Mouse (Mus musculus) embryonic facial prominence, embryonic 11.5 days (tissue): ENCODE measurements around the gene Adora1. TPM values are rescaled to one million over a fixed set of nuclear protein-coding genes. Genes with fewer than 3 reads are reported as not detected.
A peak's percentile ranks its signal among the peaks of the same experiment; 100 is the strongest.

Experiments used
- ATAC-seq: fragments of 200-750 bp; cut with Nextera tagmentation; replicated peaks from 2 replicates; pipeline ENCODE4 v1.8.0; 2017; ENCODE audit warnings: low read depth; ENCODE audit not compliant: insufficient number of reproducible peaks, low FRiP score, low TSS enrichment
- DNase-seq: peaks from one replicate; pipeline ENCODE4 v3.0.0-alpha.2; 2015; ENCODE audit warnings: low spot score
- H3K27ac ChIP-seq: fragments of 300-500 bp; sonication (generic); replicated peaks from 2 replicates; pipeline ENCODE4 v1.5.1; 2014; ENCODE audit warnings: mild to moderate bottlenecking, low read depth, low read length, control low read depth
- H3K27me3 ChIP-seq: fragments of 300-500 bp; sonication (generic); 2 replicates; pipeline ENCODE4 v1.6.1; 2014; ENCODE audit warnings: mild to moderate bottlenecking, low read length, moderate library complexity, mixed read lengths; ENCODE audit not compliant: control insufficient read depth, insufficient read depth
- H3K36me3 ChIP-seq: fragments of 300-500 bp; sonication (generic); replicated peaks from 2 replicates; pipeline ENCODE4 v1.6.1; 2014; ENCODE audit warnings: low read depth, mild to moderate bottlenecking, low read length, moderate library complexity, mixed read lengths; ENCODE audit not compliant: control insufficient read depth, insufficient read depth
- H3K4me1 ChIP-seq: fragments of 300-500 bp; sonication (generic); 2 replicates; pipeline ENCODE4 v1.6.1; 2014; ENCODE audit warnings: low read length, mixed read lengths; ENCODE audit not compliant: control insufficient read depth, insufficient read depth
- H3K4me2 ChIP-seq: fragments of 300-500 bp; sonication (generic); 2 replicates; pipeline ENCODE4 v1.6.1; 2014; ENCODE audit warnings: low read depth, mild to moderate bottlenecking, control low read depth, low read length, moderate library complexity
- H3K4me3 ChIP-seq: fragments of 300-500 bp; sonication (generic); 2 replicates; pipeline ENCODE4 v1.5.1; 2014; ENCODE audit warnings: low read depth, low read length, control low read depth
- H3K9ac ChIP-seq: fragments of 300-500 bp; sonication (generic); replicated peaks from 2 replicates; pipeline ENCODE4 v1.6.1; 2014; ENCODE audit warnings: mild to moderate bottlenecking, control low read depth, low read length
- H3K9me3 ChIP-seq: fragments of 300-500 bp; sonication (generic); replicated peaks from 2 replicates; pipeline ENCODE4 v1.6.1; 2016; ENCODE audit warnings: mild to moderate bottlenecking, low read length, inconsistent platforms, mixed read lengths; ENCODE audit not compliant: control insufficient read depth
- WGBS: fragments of 180-500 bp; shearing (Covaris S2); extraction: QIAGEN DNeasy Blood & Tissue Kit; methylation state at CpG from one replicate; pipeline ENCODE4 v1.1.7; 2014; 5-methylcytosine and 5-hydroxymethylcytosine counted together
- polyA plus RNA-seq: library from polyadenylated mRNA; unstranded; fragments of >200 nt; fragmentation: Nextera tagmentation; extraction: Ambion mirVana; gene quantifications from 2 replicates; pipeline ENCODE4 v1.2.1, GENCODE M21; 2014

The Adora1 gene
- polyA plus RNA-seq, result 0.47 and 0.60 TPM in 2 replicates

DNA sequence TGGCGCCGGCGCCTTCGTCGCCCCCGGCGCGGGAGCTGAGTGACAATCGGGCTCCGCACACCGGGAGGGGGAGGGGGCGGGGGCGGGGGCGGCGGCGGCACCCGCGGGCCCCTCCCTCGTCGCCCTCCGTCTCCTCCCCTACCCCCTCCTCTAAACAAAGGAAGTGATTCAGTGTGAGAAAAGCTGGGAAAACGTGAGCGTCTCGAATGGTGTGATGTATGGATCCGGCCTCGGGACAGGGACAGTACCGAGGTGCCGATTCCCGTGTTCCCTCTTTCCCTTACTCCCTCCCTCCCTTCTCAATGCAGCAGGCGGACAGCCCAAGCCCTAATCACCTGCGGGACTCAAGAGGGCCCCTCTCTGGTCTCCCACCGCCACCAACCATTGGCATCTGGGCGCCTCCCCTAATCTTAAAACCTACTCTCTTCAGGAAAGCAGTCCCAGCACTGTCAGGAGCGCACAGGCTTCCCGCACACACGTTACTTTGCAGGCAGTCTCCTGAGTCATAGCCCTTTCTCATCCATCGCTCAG lies at the start of gene Adora1:
TSS of gene Adora1 (minus strand) at position 41 of the 531 bp plus-strand sequence.
- DNase-seq (peak; percentile 21), ATAC-seq (no peak)
- H3K9me3 ChIP-seq, result no peaks in the 10 kb centered on the region
- WGBS, result 2% methylated on average over 32 of the region's 37 CpGs
- H3K4me2 ChIP-seq, result peak within 1 kb of the TSS; percentile 93
- H3K27me3 ChIP-seq, result peaks cover 37% of the 10 kb centered on the region
- H3K4me1 ChIP-seq, result no peaks in the 10 kb centered on the region
- no peak within 1 kb of the TSS for H3K27ac ChIP-seq
- H3K36me3 ChIP-seq, result no peaks in the 10 kb centered on the region
- peak within 1 kb of the TSS; percentile 40 for H3K4me3 ChIP-seq
- H3K9ac ChIP-seq, result peak within 1 kb of the TSS; percentile 43

DNA sequence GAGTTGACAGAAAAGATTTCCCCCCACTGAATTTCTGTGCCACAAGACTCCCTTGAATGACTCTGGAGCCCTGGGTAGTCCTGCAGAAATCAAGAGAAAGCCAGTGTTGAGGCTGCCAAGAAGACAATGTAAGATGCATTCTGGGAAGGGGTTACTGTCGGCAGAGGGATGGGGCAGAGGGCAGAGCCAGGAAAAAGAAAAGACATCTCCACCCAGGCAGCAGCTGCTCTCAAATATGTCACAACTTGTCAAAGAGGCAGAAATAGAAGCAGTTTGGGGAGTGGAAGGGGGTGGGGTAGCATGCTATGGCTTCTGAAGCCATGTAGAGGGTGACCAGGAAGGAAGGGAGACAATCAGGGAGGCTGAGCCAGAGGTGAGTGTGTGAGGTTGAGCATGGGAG lies 47.9 kb upstream of the Adora1 start:
- Histone ChIP-seq H3K36me3 (no peaks in the 10 kb centered on the region), H3K27me3 (no peaks in the 10 kb centered on the region), H3K27ac (no peak overlapping the region), H3K9me3 (no peaks in the 10 kb centered on the region), H3K4me3 (no peak overlapping the region), H3K4me1 (no peaks in the 10 kb centered on the region), H3K4me2 (no peak overlapping the region), H3K9ac (no peak overlapping the region)
- DNase-seq (no peak), ATAC-seq (no peak)
- 58% methylated on average over 1 of the region's 1 CpGs for WGBS

DNA sequence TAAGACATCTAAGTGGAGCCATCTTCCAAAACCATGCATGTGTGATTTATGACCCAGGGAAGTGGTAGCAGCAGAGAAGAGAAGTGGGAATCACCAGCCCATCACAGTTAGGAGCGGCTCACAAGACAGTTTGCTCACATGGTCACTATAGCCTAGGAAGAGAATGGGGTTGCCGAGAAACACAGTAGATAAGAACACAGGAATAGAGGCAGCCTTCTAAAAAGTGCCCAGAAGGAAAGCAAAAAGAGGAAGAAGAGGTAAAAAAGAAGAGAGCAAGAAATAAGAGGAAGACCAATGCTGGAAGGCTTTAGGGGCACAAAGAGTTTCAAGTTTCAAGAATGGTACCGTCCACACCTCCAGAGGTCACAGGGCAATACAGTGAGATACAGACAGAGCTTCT lies 47.1 kb upstream of the Adora1 start:
- Histone ChIP-seq H3K36me3 (no peaks in the 10 kb centered on the region), H3K27me3 (no peaks in the 10 kb centered on the region), H3K4me1 (no peaks in the 10 kb centered on the region), H3K4me3 (no peak overlapping the region), H3K27ac (no peak overlapping the region), H3K4me2 (no peak overlapping the region), H3K9ac (no peak overlapping the region), H3K9me3 (no peaks in the 10 kb centered on the region)
- no peak for ATAC-seq
- 74% methylated on average over 3 of the region's 3 CpGs for whole genome bisulfite sequencing
- no peak for DNase-seq

DNA sequence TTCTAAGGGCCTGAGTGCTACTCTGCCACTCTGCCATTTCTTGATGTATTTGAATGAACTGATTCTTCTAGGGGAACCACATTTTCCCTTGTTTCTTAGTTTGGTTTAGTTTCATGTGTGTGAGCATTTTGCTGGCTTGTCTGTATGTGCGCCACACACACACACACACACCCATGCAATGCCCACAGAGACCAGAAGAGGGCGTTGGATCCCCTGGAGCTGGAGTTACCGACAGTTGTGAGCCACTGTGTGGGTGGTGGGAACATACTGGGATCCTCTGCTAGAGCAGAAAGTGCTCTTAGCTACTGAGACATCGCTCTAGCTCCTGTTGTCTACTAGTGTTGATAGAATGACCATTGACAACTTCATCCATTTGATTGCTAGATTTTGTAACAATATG lies 46.3 kb upstream of the Adora1 start:
- Histone ChIP-seq H3K27me3 (no peaks in the 10 kb centered on the region), H3K4me3 (no peak overlapping the region), H3K27ac (no peak overlapping the region), H3K4me1 (no peaks in the 10 kb centered on the region), H3K9ac (no peak overlapping the region), H3K4me2 (no peak overlapping the region), H3K9me3 (no peaks in the 10 kb centered on the region), H3K36me3 (no peaks in the 10 kb centered on the region)
- WGBS, result 74% methylated on average over 4 of the region's 4 CpGs
- ATAC-seq (no peak), DNase-seq (no peak)

DNA sequence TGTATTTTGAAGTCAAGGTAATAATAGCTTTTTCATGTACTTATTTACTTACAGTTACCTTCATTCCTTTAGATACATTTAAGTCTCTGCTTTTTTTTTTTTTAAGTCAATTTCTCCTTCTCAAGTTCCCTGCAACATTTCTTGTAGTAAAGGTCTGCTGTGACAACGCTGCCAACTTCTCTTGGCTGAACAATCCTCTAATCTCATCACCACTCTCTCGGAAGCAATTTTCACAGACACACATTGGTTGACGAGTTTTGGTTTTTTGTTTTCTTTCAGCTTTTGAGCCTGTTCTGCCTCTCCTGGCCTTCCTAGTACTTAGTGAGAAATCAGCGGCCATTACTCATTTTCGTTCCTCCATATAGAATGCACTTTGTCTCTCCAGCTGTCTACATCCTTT lies 44.9 kb upstream of the Adora1 start:
- H3K27me3 ChIP-seq, result no peaks in the 10 kb centered on the region
- H3K36me3 ChIP-seq, result no peaks in the 10 kb centered on the region
- H3K27ac ChIP-seq, result no peak overlapping the region
- ATAC-seq (no peak), DNase-seq (no peak)
- H3K9ac ChIP-seq, result no peak overlapping the region
- WGBS, result 81% methylated on average over 5 of the region's 5 CpGs
- H3K4me2 ChIP-seq, result no peak overlapping the region
- no peaks in the 10 kb centered on the region for H3K4me1 ChIP-seq
- H3K9me3 ChIP-seq, result no peaks in the 10 kb centered on the region
- H3K4me3 ChIP-seq, result no peak overlapping the region

DNA sequence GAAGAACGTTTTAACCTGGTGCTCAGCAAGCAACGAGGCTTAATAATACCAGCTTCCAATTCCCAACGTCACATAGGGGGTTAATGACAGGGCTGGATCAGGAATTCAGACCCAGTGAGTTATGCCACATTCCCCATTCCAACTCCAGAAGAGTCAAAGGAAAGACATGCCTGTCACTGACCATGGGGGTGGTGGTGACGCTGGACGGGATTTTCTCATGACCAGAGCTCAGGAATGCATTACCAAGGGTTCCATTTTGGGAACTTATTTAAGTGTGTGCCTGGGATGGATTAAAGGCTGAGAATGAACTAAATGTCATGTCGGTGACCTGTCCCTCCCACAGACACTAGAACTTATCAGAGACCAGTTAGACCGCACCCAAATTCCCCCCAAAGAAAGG lies 41.6 kb upstream of the Adora1 start:
- Histone ChIP-seq H3K4me1 (no peaks in the 10 kb centered on the region), H3K27me3 (no peaks in the 10 kb centered on the region), H3K4me3 (no peak overlapping the region), H3K4me2 (no peak overlapping the region), H3K9ac (no peak overlapping the region), H3K9me3 (no peaks in the 10 kb centered on the region), H3K36me3 (no peaks in the 10 kb centered on the region), H3K27ac (no peak overlapping the region)
- 79% methylated on average over 7 of the region's 7 CpGs for WGBS
- DNase-seq (no peak), ATAC-seq (no peak)

DNA sequence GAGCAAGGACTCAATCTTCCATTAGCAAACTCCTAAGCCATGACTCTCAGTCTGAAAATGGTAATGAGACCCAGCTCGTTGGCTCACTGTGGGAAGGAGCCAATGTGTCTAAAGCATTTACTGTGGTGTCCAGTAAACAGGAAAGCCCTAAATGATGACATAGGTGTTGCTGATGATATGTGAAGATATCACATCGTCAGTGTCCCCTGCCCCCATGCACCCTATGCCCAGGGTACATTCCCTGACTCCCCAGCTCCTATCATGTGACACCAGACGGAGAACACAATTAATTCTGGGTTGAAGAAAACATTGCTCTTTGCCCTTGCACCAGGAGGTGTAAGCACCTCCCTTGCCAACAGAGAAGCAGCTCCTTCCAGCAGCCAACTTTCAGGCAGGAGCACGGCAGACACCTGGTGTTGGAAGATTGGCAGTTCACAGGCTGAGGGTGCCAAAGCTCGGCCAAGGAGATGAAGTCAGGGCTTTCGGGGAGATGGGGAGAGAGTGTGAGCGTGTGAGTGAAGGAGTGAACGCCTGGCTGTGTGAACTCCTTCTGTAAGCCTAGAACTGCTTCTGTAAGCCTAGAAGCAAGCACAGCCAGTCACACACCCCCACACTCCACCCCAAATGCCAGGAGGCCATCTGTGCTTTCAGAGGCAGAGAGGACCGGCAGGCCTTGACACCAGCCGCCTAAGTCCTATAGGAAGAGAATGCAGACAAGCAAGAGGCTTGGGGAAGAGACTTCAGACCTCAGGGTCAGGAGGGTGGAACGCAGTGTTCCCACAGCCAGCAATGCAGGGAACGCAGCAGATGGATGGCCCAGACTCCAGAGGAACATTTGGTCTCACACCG lies 40.6 kb upstream of the Adora1 start:
- Histone ChIP-seq H3K27ac (no peak overlapping the region), H3K9me3 (no peaks in the 10 kb centered on the region), H3K4me2 (no peak overlapping the region), H3K36me3 (no peaks in the 10 kb centered on the region), H3K27me3 (no peaks in the 10 kb centered on the region), H3K9ac (no peak overlapping the region), H3K4me1 (no peaks in the 10 kb centered on the region), H3K4me3 (no peak overlapping the region)
- DNase-seq, result no peak
- no peak for ATAC-seq
- 73% methylated on average over 13 of the region's 13 CpGs for WGBS

DNA sequence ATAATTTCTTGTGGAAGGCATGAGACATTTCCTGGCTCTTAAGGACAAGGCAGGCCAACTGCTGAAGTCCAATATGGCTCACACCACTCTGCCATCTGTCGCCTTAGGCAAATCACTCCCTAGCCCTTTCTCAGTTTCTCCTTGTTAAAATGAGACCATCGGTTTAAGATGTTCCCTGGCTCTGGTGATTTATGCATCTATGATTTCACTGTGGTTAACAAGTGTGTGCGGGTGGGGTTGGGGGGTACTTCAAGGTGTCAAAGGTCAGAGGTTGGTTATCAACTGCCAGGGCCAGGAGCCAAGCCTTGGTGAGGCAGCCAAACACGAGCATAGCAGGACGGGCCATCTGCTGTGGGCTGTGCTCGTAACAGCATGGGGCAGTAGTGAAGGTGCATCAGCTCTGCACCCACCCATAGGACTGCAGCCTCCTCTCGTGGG lies 39.3 kb upstream of the Adora1 start:
- H3K4me2 ChIP-seq, result no peak overlapping the region
- no peaks in the 10 kb centered on the region for H3K9me3 ChIP-seq
- ATAC-seq (no peak), DNase-seq (no peak)
- WGBS, result 83% methylated on average over 7 of the region's 7 CpGs
- no peaks in the 10 kb centered on the region for H3K27me3 ChIP-seq
- H3K36me3 ChIP-seq, result no peaks in the 10 kb centered on the region
- H3K27ac ChIP-seq, result no peak overlapping the region
- no peaks in the 10 kb centered on the region for H3K4me1 ChIP-seq
- H3K9ac ChIP-seq, result no peak overlapping the region
- H3K4me3 ChIP-seq, result no peak overlapping the region
